26 mouse cellular contexts compared by ENCODE assay signal in genomic region chr17:87246103-87246502, GRCm38 (mm10). TPM values are rescaled to one million over a fixed set of nuclear protein-coding genes. Genes with fewer than 3 reads are reported as not detected.
DNase-seq lines count a peak whose midpoint lies in the region; ATAC-seq and TF ChIP-seq lines count a peak whose summit lies in the region.
"Had no signal": no experiment of that assay in that cellular context is flagged by ENCODE, and none has a peak within 500 bp of the region (broad histone marks: within the 10 kb centered on the region; RNA-seq: fewer than 3 reads in every experiment).

No protein-coding gene starts in this region.

- peaks cover 5% of the 10 kb centered on the region for H3K4me1 ChIP-seq in heart, adult 2 months (ENCODE audit: control insufficient read depth, insufficient read depth, low read length)
- H3K4me1 ChIP-seq in kidney, embryonic 16.5 days (ENCODE audit: insufficient read depth, low read length) = peaks cover 19% of the 10 kb centered on the region
- H3K4me1 ChIP-seq in bone marrow macrophage, adult 2 months (ENCODE audit: control insufficient read depth, insufficient read depth, low read length) = peaks cover 23% of the 10 kb centered on the region
- H3K4me1 ChIP-seq: forebrain, embryonic 12.5 days; forebrain, embryonic 15.5 days; hindbrain, embryonic 12.5 days; hindbrain, embryonic 15.5 days had no signal

- intact Hi-C loops in heart, adult 2 months (cut with DNase I) = loop anchor here (5.0 to 10.0 kb wide), 2 partner anchors 44 to 761 kb away; no protein-coding TSS in a partner anchor

- H3K36me3 ChIP-seq in heart, adult 2 months (ENCODE audit: control insufficient read depth, insufficient read depth, low read length) = no peaks in the 10 kb centered on the region
- H3K36me3 ChIP-seq in kidney, embryonic 16.5 days (ENCODE audit: insufficient read depth, low read length) = no peaks in the 10 kb centered on the region
- H3K36me3 ChIP-seq in macrophage (ENCODE audit: inconsistent target) = no peaks in the 10 kb centered on the region
- H3K36me3 ChIP-seq: embryonic facial prominence, embryonic 10.5 days; embryonic facial prominence, embryonic 13.5 days; forebrain, embryonic 12.5 days; forebrain, embryonic 15.5 days; heart, embryonic 12.5 days; heart, embryonic 15.5 days; hindbrain, embryonic 12.5 days; hindbrain, embryonic 15.5 days had no signal

- H3K9ac ChIP-seq in heart, adult 2 months (ENCODE audit: low read depth, low read length) = no peak overlapping the region
- no peak overlapping the region for H3K9ac ChIP-seq in kidney, embryonic 16.5 days (replicated peaks; ENCODE audit: low read length)
- H3K9ac ChIP-seq: embryonic facial prominence, embryonic 13.5 days; forebrain, embryonic 12.5 days; forebrain, embryonic 15.5 days; heart, embryonic 12.5 days; heart, embryonic 15.5 days; hindbrain, embryonic 12.5 days; hindbrain, embryonic 15.5 days had no signal

- no peak for ATAC-seq in kidney, embryonic 16.5 days (ENCODE audit: low FRiP score, low TSS enrichment)
- ATAC-seq: forebrain, embryonic 15.5 days; intestine, postnatal 0 days had no signal

- TF ChIP-seq POLR2A in heart, adult 2 months (IDR thresholded peaks at IDR 0.05; ENCODE audit: insufficient read depth, low read depth, low read length) = no peak
- TF ChIP-seq POLR2A in bone marrow macrophage, adult 2 months (IDR thresholded peaks at IDR 0.05; ENCODE audit: borderline replicate concordance, low read depth, low read length) = no peak

- no peak for DNase-seq in heart, adult 2 months
- no peak for DNase-seq in heart, adult 18-20 months
- DNase-seq in kidney, adult 9 months = no peak
- no peak for DNase-seq in urinary bladder, postnatal 14 days (ENCODE audit: low spot score)
- DNase-seq: adrenal gland, adult 8-10 months; adrenal gland, postnatal 25 days; cerebellum, adult 11 months; cerebellum, adult 8-10 months; cerebellum, postnatal 10 days; cerebellum, postnatal 36 days; embryo, embryonic 11 days; gastrocnemius, postnatal 10 days; heart, postnatal 14 days had no signal

- no peaks in the 10 kb centered on the region for H3K27me3 ChIP-seq in heart, adult 2 months (ENCODE audit: control insufficient read depth, insufficient read depth, low read length)
- no peaks in the 10 kb centered on the region for H3K27me3 ChIP-seq in kidney, embryonic 16.5 days (ENCODE audit: insufficient read depth, low read length)
- H3K27me3 ChIP-seq: embryonic facial prominence, embryonic 13.5 days; forebrain, embryonic 12.5 days; forebrain, embryonic 15.5 days; heart, embryonic 12.5 days; heart, embryonic 15.5 days; hindbrain, embryonic 15.5 days had no signal

- H3K4me3 ChIP-seq in heart, adult 2 months = no peak overlapping the region
- no peak overlapping the region for H3K4me3 ChIP-seq in kidney, embryonic 16.5 days (ENCODE audit: low read length)
- H3K4me3 ChIP-seq in bone marrow macrophage, adult 2 months (ENCODE audit: insufficient read depth, low read length) = no peak overlapping the region
- no peak overlapping the region for H3K4me3 ChIP-seq in macrophage (ENCODE audit: inconsistent target)
- H3K4me3 ChIP-seq: embryonic facial prominence, embryonic 10.5 days; embryonic facial prominence, embryonic 13.5 days; erythroblast, embryonic 14.5 days; forebrain, embryonic 12.5 days; forebrain, embryonic 15.5 days; heart, embryonic 12.5 days; heart, embryonic 15.5 days; hindbrain, embryonic 12.5 days; hindbrain, embryonic 15.5 days had no signal

- TF ChIP-seq CTCF in heart, adult 2 months (IDR thresholded peaks at IDR 0.05) = no peak
- TF ChIP-seq CTCF in bone marrow macrophage, adult 2 months (IDR thresholded peaks at IDR 0.05; ENCODE audit: low read depth, low read length) = no peak

- peak overlapping the region; percentile 59; the same call in 1 of the 2 replicates for H3K27ac ChIP-seq in heart, adult 2 months
- H3K27ac ChIP-seq in kidney, embryonic 16.5 days (ENCODE audit: low read length) = peak overlapping the region; percentile 41; the same call in 1 of the 2 replicates
- H3K27ac ChIP-seq in bone marrow macrophage, adult 2 months (ENCODE audit: insufficient read depth, low read depth, low read length) = peak overlapping the region; percentile 73
- H3K27ac ChIP-seq in macrophage = peak overlapping the region; percentile 90
- H3K27ac ChIP-seq: forebrain, embryonic 12.5 days; forebrain, embryonic 15.5 days; hindbrain, embryonic 15.5 days had no signal

- no peak overlapping the region for H3K4me2 ChIP-seq in kidney, embryonic 16.5 days (replicated peaks; ENCODE audit: low read depth, low read length)
- H3K4me2 ChIP-seq: embryonic facial prominence, embryonic 13.5 days; forebrain, embryonic 12.5 days; forebrain, embryonic 15.5 days; heart, embryonic 12.5 days; heart, embryonic 15.5 days; hindbrain, embryonic 12.5 days; hindbrain, embryonic 15.5 days had no signal

- H3K79me2 ChIP-seq in heart, adult 2 months (replicated peaks; ENCODE audit: control insufficient read depth, insufficient read depth, low read length) = no peaks in the 10 kb centered on the region
- no peaks in the 10 kb centered on the region for H3K79me2 ChIP-seq in macrophage (ENCODE audit: inconsistent target)

- no peaks in the 10 kb centered on the region; the same call in 1 of the 2 replicates for H3K9me3 ChIP-seq in kidney, embryonic 16.5 days (ENCODE audit: low read length)
- H3K9me3 ChIP-seq: embryonic facial prominence, embryonic 10.5 days; forebrain, embryonic 12.5 days; heart, embryonic 15.5 days had no signal

- TF ChIP-seq EP300 in heart, adult 2 months (IDR thresholded peaks at IDR 0.05; ENCODE audit: insufficient read depth, low read depth, low read length) = no peak

- WGBS in heart, adult 2 months = 82% methylated on average over 9 of the region's 9 CpGs
- WGBS in kidney, embryonic 16.5 days = 57% methylated on average over 9 of the region's 9 CpGs
- WGBS in macrophage (ENCODE audit: missing documents) = 94% methylated on average over 9 of the region's 9 CpGs

RNA-seq across cellular contexts. Expression of gene Mcfd2, which starts 19.6 kb away (rescaled TPM):
- 10 to 100 TPM; 48.3 to 59.4 TPM for total RNA-seq in heart, adult 2 months (2021)
- polyA plus RNA-seq in heart, adult 2 months (2012; rRNA removed) = 60.3 and 79.7 TPM in 2 replicates
- total RNA-seq in heart, adult 18-20 months (2021) = 10 to 100 TPM; 55.6 to 60.2 TPM
- 132 and 151 TPM in 2 replicates for polyA plus RNA-seq in kidney, embryonic 16.5 days (2015; fragmentation: Nextera tagmentation; extraction: Ambion mirVana)
- polyA plus RNA-seq in bone marrow macrophage, adult 2 months (2012; ENCODE audit: insufficient read depth, insufficient read length, missing spikeins) = 74.4 and 84.8 TPM in 2 replicates
- 100 to 1,000 TPM in 5 of 26 experiments, 10 to 100 TPM in 21; 25.7 to 173 (median 52.5) TPM for total RNA-seq in macrophage (2018; cell fraction: chromatin; rRNA removed)
- total RNA-seq in macrophage (2018; cell fraction: cytosol; rRNA removed) = 100 to 1,000 TPM; 132 to 231 (median 175) TPM
- total RNA-seq in macrophage (2018; cell fraction: nucleus; rRNA removed) = 100 to 1,000 TPM in 19 of 26 experiments, 10 to 100 TPM in 7; 31.8 to 178 (median 121) TPM
- 156 to 279 TPM (median 184 TPM) in 3 replicates for polyA plus RNA-seq in macrophage (2018)

RNA-seq across cellular contexts. Expression of gene Ttc7, which starts 36.6 kb away (rescaled TPM):
- 10 to 100 TPM; 20.9 to 23.2 TPM for total RNA-seq in heart, adult 2 months (2021)
- 21.3 and 28.8 TPM in 2 replicates for polyA plus RNA-seq in heart, adult 2 months (2012; rRNA removed)
- 10 to 100 TPM; 26.2 to 32.1 TPM for total RNA-seq in heart, adult 18-20 months (2021)
- 8.7 and 9.4 TPM in 2 replicates for polyA plus RNA-seq in kidney, embryonic 16.5 days (2015; fragmentation: Nextera tagmentation; extraction: Ambion mirVana)
- polyA plus RNA-seq in bone marrow macrophage, adult 2 months (2012; ENCODE audit: insufficient read depth, insufficient read length, missing spikeins) = 93.3 and 100 TPM in 2 replicates
- 100 to 1,000 TPM in 8 of 26 experiments, 10 to 100 TPM in 18; 23.2 to 147 (median 72.3) TPM for total RNA-seq in macrophage (2018; cell fraction: chromatin; rRNA removed)
- total RNA-seq in macrophage (2018; cell fraction: cytosol; rRNA removed) = 100 to 1,000 TPM in 5 of 26 experiments, 10 to 100 TPM in 21; 52.8 to 109 (median 71.9) TPM
- 100 to 1,000 TPM in 6 of 26 experiments, 10 to 100 TPM in 20; 39.5 to 126 (median 74.2) TPM for total RNA-seq in macrophage (2018; cell fraction: nucleus; rRNA removed)
- polyA plus RNA-seq in macrophage (2018) = 61.6 to 83.0 TPM (median 63.6 TPM) in 3 replicates
